Mouse (Mus musculus) myocyte (in vitro differentiated cells): ENCODE data around the gene Shisa3. TPM values are rescaled to one million over a fixed set of nuclear protein-coding genes. Genes with fewer than 3 reads are reported as not detected.

Source experiments
- H3K27me3 ChIP-seq: one replicate; pipeline ENCODE4 v1.6.1; 2011; ENCODE audit not compliant: control insufficient read depth, insufficient read depth, insufficient read length
- H3K36me3 ChIP-seq: one replicate; pipeline ENCODE4 v1.6.1; 2011; ENCODE audit not compliant: control insufficient read depth, insufficient read depth
- H3K4me2 ChIP-seq: one replicate; pipeline ENCODE4 v1.6.1; 2011; ENCODE audit warnings: low read depth, control low read depth
- H3K4me3 ChIP-seq: one replicate; pipeline ENCODE4 v1.5.1; 2011; ENCODE audit warnings: mild to moderate bottlenecking, control low read depth, moderate library complexity
- H3K79me2 ChIP-seq: one replicate; pipeline ENCODE4 v1.6.1; 2011; ENCODE audit not compliant: control insufficient read depth, insufficient read depth
- H3ac ChIP-seq: one replicate; pipeline ENCODE4 v1.6.1; 2011; ENCODE audit not compliant: control insufficient read depth, insufficient read length
- CEBPB ChIP-seq: IDR thresholded peaks from 2 replicates; pipeline ENCODE4 v1.6.1; 2011; ENCODE audit warnings: mild to moderate bottlenecking, moderate library complexity; ENCODE audit not compliant: poor library complexity, insufficient read depth, severe bottlenecking
- E2F4 ChIP-seq: IDR thresholded peaks from one replicate; pipeline ENCODE4 v1.6.1; 2011; ENCODE audit warnings: mild to moderate bottlenecking, control low read depth, moderate library complexity; ENCODE audit not compliant: insufficient read depth
- MAX ChIP-seq: IDR thresholded peaks from one replicate; pipeline ENCODE4 v1.6.1; 2011; ENCODE audit warnings: low read depth, mild to moderate bottlenecking, control low read depth
- MYOD1 ChIP-seq, 3 experiments: IDR thresholded peaks; one replicate each; pipeline ENCODE4 v1.6.1; 2011; ENCODE audit warnings: control low read depth in 2 of 3, low read depth in 2 of 3, mild to moderate bottlenecking in 2 of 3, moderate library complexity in 1 of 3; ENCODE audit not compliant: insufficient read length in 2 of 3, control insufficient read depth in 1 of 3
- MYOG ChIP-seq, 3 experiments: IDR thresholded peaks; one replicate each; pipeline ENCODE4 v1.6.1; 2011; ENCODE audit warnings: control low read depth in 2 of 3, low read depth in 2 of 3, mild to moderate bottlenecking in 2 of 3; ENCODE audit not compliant: insufficient read length in 2 of 3, control insufficient read depth in 1 of 3, insufficient read depth in 1 of 3
- POLR2A ChIP-seq: IDR thresholded peaks from one replicate; pipeline ENCODE4 v1.6.1; 2011; ENCODE audit warnings: low read depth, mild to moderate bottlenecking, control low read depth, moderate library complexity; ENCODE audit not compliant: insufficient read length
- POLR2AphosphoS2 ChIP-seq: IDR thresholded peaks from one replicate; pipeline ENCODE4 v1.6.1; 2011; ENCODE audit warnings: low read depth, control low read depth; ENCODE audit not compliant: insufficient read length
- REST ChIP-seq: IDR thresholded peaks from one replicate; pipeline ENCODE4 v1.6.1; 2011; ENCODE audit warnings: mild to moderate bottlenecking, control low read depth, moderate library complexity; ENCODE audit not compliant: insufficient read depth, insufficient read length
- SRF ChIP-seq: IDR thresholded peaks from one replicate; pipeline ENCODE4 v1.6.1; 2011; ENCODE audit warnings: low read depth; ENCODE audit not compliant: control insufficient read depth, insufficient read length
- TCF12 ChIP-seq: IDR thresholded peaks from one replicate; pipeline ENCODE4 v1.6.1; 2011; ENCODE audit warnings: mild to moderate bottlenecking, control low read depth; ENCODE audit not compliant: poor library complexity, insufficient read depth, severe bottlenecking
- TCF3 ChIP-seq: IDR thresholded peaks from one replicate; pipeline ENCODE4 v1.6.1; 2011; ENCODE audit warnings: low read depth, control low read depth; ENCODE audit not compliant: insufficient read length
- USF1 ChIP-seq: IDR thresholded peaks from one replicate; pipeline ENCODE4 v1.6.1; 2011; ENCODE audit warnings: low read depth, mild to moderate bottlenecking, control low read depth, moderate library complexity
- polyA plus RNA-seq: library from polyadenylated mRNA; unstranded; fragments of >200 nt; fragmentation: generic; extraction: Trizol; gene quantifications from one replicate; pipeline ENCODE4 v1.2.1, GENCODE M21; 2012; ENCODE audit warnings: missing spikeins

Shisa3 gene
- polyA plus RNA-seq, 1 experiment: not detected

GRCm38 (mm10) chr5:67599935-67600334, 7.7 kb upstream of the Shisa3 start:
- Histone ChIP-seq H3K27me3 (no peaks in the 10 kb centered on the region), H3K36me3 (no peaks in the 10 kb centered on the region), H3K4me3 (no peak overlapping the region), H3K4me2 (no peak overlapping the region), H3K79me2 (no peaks in the 10 kb centered on the region), H3ac (no peak overlapping the region)
- TF ChIP-seq REST: no peak
- TF ChIP-seq TCF12: no peak
- TF ChIP-seq CEBPB: no peak
- no peak for TF ChIP-seq MYOG (IDR thresholded peaks at IDR 0.05; ENCODE audit: control insufficient read depth in 1 of 3, insufficient read depth in 1 of 3, insufficient read length in 2 of 3, low read depth in 2 of 3)
- no peak for TF ChIP-seq SRF
- TF ChIP-seq POLR2A: no peak
- no peak for TF ChIP-seq POLR2AphosphoS2
- TF ChIP-seq TCF3: no peak
- no peak for TF ChIP-seq MYOD1 (IDR thresholded peaks at IDR 0.05; ENCODE audit: control insufficient read depth in 1 of 3, insufficient read length in 2 of 3, low read depth in 2 of 3)
- no peak for TF ChIP-seq MAX
- TF ChIP-seq E2F4: no peak
- TF ChIP-seq USF1: no peak

GRCm38 (mm10) chr5:67605951-67606350, 1.7 kb upstream of the Shisa3 start:
- Histone ChIP-seq H3K36me3 (no peaks in the 10 kb centered on the region), H3K27me3 (no peaks in the 10 kb centered on the region), H3K4me2 (no peak overlapping the region), H3ac (no peak overlapping the region), H3K4me3 (no peak overlapping the region), H3K79me2 (no peaks in the 10 kb centered on the region)
- TF ChIP-seq CEBPB (no peak), POLR2AphosphoS2 (no peak), REST (no peak), E2F4 (no peak), MYOD1 (IDR thresholded peaks at IDR 0.05; ENCODE audit: control insufficient read depth in 1 of 3, insufficient read length in 2 of 3, low read depth in 2 of 3) (no peak), USF1 (no peak), TCF12 (no peak)

- H3K27me3 ChIP-seq: no peaks in the 10 kb centered on the region
- H3K4me2 ChIP-seq: no peak overlapping the region
- no peaks in the 10 kb centered on the region for H3K79me2 ChIP-seq
- H3K4me3 ChIP-seq: no peak overlapping the region
- TF ChIP-seq MYOD1 (IDR thresholded peaks at IDR 0.05; ENCODE audit: control insufficient read depth in 1 of 3, insufficient read length in 2 of 3, low read depth in 2 of 3): no peak
- no peak for TF ChIP-seq TCF3
- TF ChIP-seq REST: no peak
- no peak for TF ChIP-seq TCF12
- no peak for TF ChIP-seq USF1
- no peak for TF ChIP-seq SRF
- no peak for TF ChIP-seq POLR2A
- no peak for TF ChIP-seq MYOG (IDR thresholded peaks at IDR 0.05; ENCODE audit: control insufficient read depth in 1 of 3, insufficient read depth in 1 of 3, insufficient read length in 2 of 3, low read depth in 2 of 3)
- TF ChIP-seq POLR2AphosphoS2: no peak
- TF ChIP-seq MAX: no peak
- no peak for TF ChIP-seq CEBPB
- no peak for TF ChIP-seq E2F4
- H3K36me3 ChIP-seq: no peaks in the 10 kb centered on the region
- no peak overlapping the region for H3ac ChIP-seq
Observed at GRCm38 (mm10) chr5:67606916-67607803, 522 bp upstream of the Shisa3 start.

- Histone ChIP-seq H3K79me2 (no peaks in the 10 kb centered on the region), H3K27me3 (no peaks in the 10 kb centered on the region), H3K4me3 (no peak overlapping the region), H3K36me3 (no peaks in the 10 kb centered on the region), H3ac (no peak overlapping the region), H3K4me2 (no peak overlapping the region)
- TF ChIP-seq TCF3 (no peak), TCF12 (no peak), E2F4 (no peak), MYOG (IDR thresholded peaks at IDR 0.05; ENCODE audit: control insufficient read depth in 1 of 3, insufficient read depth in 1 of 3, insufficient read length in 2 of 3, low read depth in 2 of 3) (no peak), CEBPB (no peak), REST (no peak), USF1 (no peak), POLR2A (no peak), POLR2AphosphoS2 (no peak)
Observed at GRCm38 (mm10) chr5:67608674-67609519, 1.2 kb downstream of the Shisa3 start.

- Histone ChIP-seq H3K27me3 (no peaks in the 10 kb centered on the region), H3ac (no peak overlapping the region), H3K4me2 (no peak overlapping the region), H3K4me3 (no peak overlapping the region), H3K79me2 (no peaks in the 10 kb centered on the region), H3K36me3 (no peaks in the 10 kb centered on the region)
- no peak for TF ChIP-seq CEBPB
- TF ChIP-seq POLR2A: no peak
- TF ChIP-seq SRF: no peak
- TF ChIP-seq REST: no peak
- no peak for TF ChIP-seq E2F4
- no peak for TF ChIP-seq MAX
- no peak for TF ChIP-seq MYOD1 (IDR thresholded peaks at IDR 0.05; ENCODE audit: control insufficient read depth in 1 of 3, insufficient read length in 2 of 3, low read depth in 2 of 3)
- TF ChIP-seq TCF12: no peak
- TF ChIP-seq USF1: no peak
Observed at GRCm38 (mm10) chr5:67609520-67609837, 1.8 kb downstream of the Shisa3 start.
